Mouse (Mus musculus): ENCODE data around the gene Rbm10. TPM values are rescaled to one million over a fixed set of nuclear protein-coding genes. Genes with fewer than 3 reads are reported as not detected.

Rbm10 gene
- polyA plus RNA-seq, 1 experiment from 2014 or later: 41.4 TPM

Other genes starting within 250 kb of the Rbm10 start
- 4.1 and 4.7 TPM in 2 replicates for gene Jade3, start 191.8 kb upstream of the Rbm10 start, polyA plus RNA-seq (2015; fragmentation: Nextera tagmentation; extraction: Ambion mirVana)
- gene Rgn, start 67.7 kb upstream of the Rbm10 start, polyA plus RNA-seq (2015; fragmentation: Nextera tagmentation; extraction: Ambion mirVana): 1.1 and 5.3 TPM in 2 replicates
- gene Ndufb11, start 116 bp downstream of the Rbm10 start, polyA plus RNA-seq (2015; fragmentation: Nextera tagmentation; extraction: Ambion mirVana): 332 and 376 TPM in 2 replicates
- 165 TPM in 2 replicates for gene Uba1, start 40.8 kb downstream of the Rbm10 start, polyA plus RNA-seq (2015; fragmentation: Nextera tagmentation; extraction: Ambion mirVana)
- 99.7 and 107 TPM in 2 replicates for gene Cdk16, start 70.5 kb downstream of the Rbm10 start, polyA plus RNA-seq (2015; fragmentation: Nextera tagmentation; extraction: Ambion mirVana)
- 34.9 and 36.1 TPM in 2 replicates for gene Usp11, start 86.4 kb downstream of the Rbm10 start, polyA plus RNA-seq (2015; fragmentation: Nextera tagmentation; extraction: Ambion mirVana)
- 90.5 and 108 TPM in 2 replicates for gene Araf, start 180.3 kb downstream of the Rbm10 start, polyA plus RNA-seq (2015; fragmentation: Nextera tagmentation; extraction: Ambion mirVana)

Data from heart, embryonic 13.5 days (tissue).